Mouse (Mus musculus): ENCODE results near the gene 1700011M02Rik.
"Not testable (repeated sequence)": the region's sequence is repeated elsewhere in the genome, so short reads cannot be mapped to it uniquely, and the experiment has no call there.

GRCm38 (mm10) chrX:102908587-102908986, at the start of gene 1700011M02Rik, which contains the start of gene Dmrtc1a:
- not testable (repeated sequence) for TF ChIP-seq CTCF, EP300 (IDR thresholded peaks at IDR 0.05; ENCODE audit: low read depth)

Measured in liver, embryonic 14.5 days (tissue).